Mouse (Mus musculus): ENCODE measurements around the gene Stoml3. TPM values are rescaled to one million over a fixed set of nuclear protein-coding genes. Genes with fewer than 3 reads are reported as not detected.
A peak's percentile ranks its signal among the peaks of the same experiment; 100 is the strongest.

Stoml3 gene
- total RNA-seq (2021): not detected

DNA sequence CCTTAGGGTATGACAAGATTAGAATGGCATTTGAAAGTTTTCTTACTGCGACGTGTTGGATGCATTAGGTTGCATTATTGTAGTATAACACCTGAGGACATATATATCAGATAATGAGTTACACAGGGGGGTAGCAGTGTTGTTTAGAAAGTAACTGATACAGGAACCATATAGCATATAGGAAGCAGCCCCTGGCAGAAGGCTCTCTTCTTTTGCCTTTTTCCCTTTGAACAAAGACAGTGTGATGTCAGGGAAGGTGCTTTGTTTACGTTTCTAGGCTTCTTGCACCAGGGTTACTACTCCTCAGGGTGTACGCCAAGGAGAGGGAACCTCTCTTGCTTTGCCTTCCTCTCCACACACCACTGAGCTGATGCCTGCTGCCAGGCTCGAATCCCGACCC is at the start of gene Stoml3:
Gene Stoml3 (plus strand): TSS at position 301 of the 400 bp plus-strand sequence.
- intact Hi-C loops (cut with DNase I): no loop called here
- no peak for DNase-seq (ENCODE audit: low spot score in 2 of 2)

DNA sequence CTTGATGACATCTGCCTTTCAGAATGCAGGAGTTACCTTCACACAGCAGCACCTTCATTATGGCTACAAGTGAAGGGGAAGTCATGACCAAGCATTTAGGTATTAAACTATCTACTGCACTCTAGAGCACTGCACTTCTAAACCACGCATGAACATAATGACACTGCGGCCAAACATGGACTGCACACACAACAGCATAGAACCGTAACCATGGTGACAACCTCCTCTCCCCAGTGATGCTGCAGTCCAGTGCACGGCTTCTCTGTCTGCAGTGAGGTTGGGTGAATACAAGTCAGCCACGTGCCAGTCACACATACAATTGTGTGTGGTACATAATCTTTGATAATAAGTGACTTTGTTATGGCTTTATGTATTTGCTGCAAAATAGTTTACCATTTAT is 42.9 kb upstream of the Stoml3 start:
- intact Hi-C loops (cut with DNase I): no loop called here
- no peak for DNase-seq (ENCODE audit: low spot score in 2 of 2)

GRCm38 (mm10) chr3:53446801-53447200 is 41.7 kb upstream of the Stoml3 start:
- intact Hi-C loops (cut with DNase I): no loop called here
- DNase-seq (ENCODE audit: low spot score in 2 of 2): no peak

DNA sequence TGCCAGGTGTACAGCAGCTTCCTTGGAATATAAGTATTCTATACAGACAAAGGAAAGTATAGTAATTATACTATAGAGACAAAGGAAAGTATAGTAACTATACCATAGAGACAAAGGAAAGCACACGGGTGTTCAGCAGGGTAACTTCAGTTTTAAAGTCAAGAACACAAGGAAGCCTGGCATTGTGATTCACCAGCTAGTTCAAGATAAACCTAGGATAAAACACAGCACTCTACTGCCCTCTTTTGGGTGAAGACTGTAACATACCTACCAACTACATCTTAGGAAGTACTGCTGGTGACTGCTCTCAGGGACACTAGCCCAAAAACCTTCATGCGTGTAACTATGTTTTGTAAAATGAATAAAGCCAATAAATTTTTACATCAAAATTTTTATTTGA is 40.2 kb upstream of the Stoml3 start:
- DNase-seq (ENCODE audit: low spot score in 2 of 2): peak in 1 of 2 experiments; percentile 20
- intact Hi-C loops (cut with DNase I): loop anchor here (1.0 kb wide), 1 partner anchor 420 kb away; no protein-coding TSS in a partner anchor

DNA sequence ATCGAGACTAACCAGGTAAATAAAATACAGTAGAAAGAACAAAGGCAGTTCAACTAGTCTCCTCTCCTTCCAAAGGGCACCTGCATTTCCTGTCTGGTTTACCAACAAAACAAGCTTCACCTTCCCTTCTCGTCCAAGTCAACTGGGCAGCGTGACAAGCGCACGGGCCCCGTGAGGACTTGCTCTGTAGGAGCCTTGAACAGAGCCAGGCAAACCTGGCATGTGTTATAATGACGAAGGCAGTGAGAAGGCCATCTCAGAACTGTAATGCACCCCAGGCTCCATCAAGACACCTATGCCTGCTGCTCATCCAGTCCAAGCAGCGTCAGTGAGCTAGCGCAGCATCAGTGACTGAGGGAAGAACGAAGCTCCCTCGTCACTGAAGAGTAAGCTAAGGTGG is 37.8 kb upstream of the Stoml3 start:
- no peak for DNase-seq (ENCODE audit: low spot score in 2 of 2)
- intact Hi-C loops (cut with DNase I): no loop called here

DNA sequence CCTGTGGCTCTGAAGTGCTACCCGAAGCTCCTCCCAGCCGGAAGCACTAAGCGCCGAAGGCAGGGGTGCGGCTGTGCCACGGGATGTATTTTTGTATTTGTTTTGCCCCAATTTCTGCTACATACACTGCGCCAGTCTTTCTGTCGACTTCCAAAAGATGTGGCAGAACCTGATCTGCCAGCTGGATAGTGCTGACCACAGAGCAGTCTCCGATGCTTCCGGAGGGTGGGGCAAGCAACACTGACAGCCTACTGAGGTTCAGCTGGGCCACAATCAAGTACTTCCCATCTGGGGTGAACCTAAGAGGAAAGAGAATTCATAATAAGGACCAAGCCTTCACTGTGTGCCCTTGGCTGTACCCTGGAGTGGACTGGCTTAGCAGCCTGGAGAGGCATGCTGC is 36.1 kb upstream of the Stoml3 start:
- DNase-seq (ENCODE audit: low spot score in 2 of 2): no peak
- intact Hi-C loops (cut with DNase I): no loop called here

DNA sequence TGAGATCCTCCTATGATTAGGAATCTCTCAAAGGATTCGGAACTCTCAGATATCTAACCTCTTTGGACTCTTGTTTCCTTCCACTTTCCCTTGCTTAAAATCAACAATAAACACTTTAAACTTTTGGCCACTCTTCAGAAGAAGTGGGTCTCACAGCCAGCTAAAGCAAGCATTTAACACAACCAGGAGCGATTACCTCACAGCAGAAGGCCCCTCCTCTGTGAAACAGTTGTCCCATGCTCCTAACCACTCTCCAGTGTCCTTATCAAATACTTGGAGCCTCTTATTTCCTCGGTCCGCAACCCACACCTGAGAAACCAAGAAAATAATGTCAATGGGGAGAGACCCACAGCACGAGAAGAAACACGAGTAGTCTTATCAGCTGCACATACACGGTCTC is 35.1 kb upstream of the Stoml3 start:
- intact Hi-C loops (cut with DNase I): no loop called here
- DNase-seq (ENCODE audit: low spot score in 2 of 2): no peak

DNA sequence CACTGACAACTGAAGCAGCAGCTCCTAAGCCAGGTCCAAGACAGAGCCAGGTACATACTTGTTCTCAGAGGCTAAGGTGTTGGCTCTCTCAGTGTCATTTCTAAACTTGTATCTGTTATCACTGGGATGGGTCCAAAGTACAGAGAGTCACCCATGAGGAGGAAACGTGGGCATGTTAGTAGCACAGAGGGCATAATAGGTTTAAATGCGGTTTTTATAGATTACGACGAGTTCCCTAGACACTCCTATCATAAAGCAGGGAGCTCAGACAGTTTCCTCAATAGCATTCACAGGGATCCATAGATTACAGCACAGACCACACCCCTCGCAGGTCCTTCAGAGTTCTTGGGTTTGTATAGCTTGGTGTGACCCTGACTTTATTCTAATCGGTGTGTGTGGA is 34.4 kb upstream of the Stoml3 start:
- intact Hi-C loops (cut with DNase I): no loop called here
- no peak for DNase-seq (ENCODE audit: low spot score in 2 of 2)

DNA sequence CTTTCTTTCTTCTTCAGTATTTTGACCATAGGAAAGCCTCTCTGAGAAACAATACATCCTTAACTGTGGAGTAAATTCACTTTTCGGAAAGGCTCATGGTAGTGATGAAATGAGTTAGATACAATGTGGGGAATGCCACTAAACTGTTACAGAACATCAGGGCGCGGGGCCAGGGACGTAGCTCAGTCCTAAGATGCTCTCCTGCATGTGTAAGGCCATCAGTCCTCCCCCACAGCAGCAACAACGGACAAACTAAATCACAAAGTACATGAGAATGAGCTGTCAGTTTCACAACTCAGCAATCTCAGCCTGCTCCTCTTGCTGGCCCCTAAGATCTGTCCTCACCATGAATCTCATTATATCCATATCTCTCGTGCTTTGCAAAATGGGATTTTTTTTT is 33.9 kb upstream of the Stoml3 start:
- intact Hi-C loops (cut with DNase I): no loop called here
- DNase-seq (ENCODE audit: low spot score in 2 of 2): no peak

GRCm38 (mm10) chr3:53454984-53455383 is 33.5 kb upstream of the Stoml3 start:
- intact Hi-C loops (cut with DNase I): no loop called here

DNA sequence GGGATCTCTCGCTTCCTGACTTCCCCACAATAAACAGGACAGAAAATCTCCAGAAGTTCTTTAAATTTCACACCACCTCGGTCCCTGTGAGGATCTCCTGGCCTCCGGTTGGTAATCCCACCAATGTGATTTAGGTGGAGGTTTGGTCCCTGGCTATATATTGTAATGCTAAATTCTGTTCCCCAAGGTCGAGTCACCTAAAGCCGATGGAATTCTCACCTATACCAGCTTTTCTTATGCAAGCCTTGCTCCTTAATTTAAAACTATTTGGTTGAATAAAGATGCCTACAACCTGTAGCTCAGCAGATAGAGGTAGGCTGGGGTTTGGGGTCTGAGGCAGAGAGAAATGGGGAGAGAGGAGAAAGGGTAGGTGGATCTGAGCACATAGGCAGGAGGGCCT is 30.7 kb upstream of the Stoml3 start:
- intact Hi-C loops (cut with DNase I): no loop called here
- no peak for DNase-seq (ENCODE audit: low spot score in 2 of 2)

More at GRCm38 (mm10) chr3:53454984-53455383, 33.5 kb upstream of the Stoml3 start:
- DNase-seq (ENCODE audit: low spot score in 2 of 2): no peak

DNA sequence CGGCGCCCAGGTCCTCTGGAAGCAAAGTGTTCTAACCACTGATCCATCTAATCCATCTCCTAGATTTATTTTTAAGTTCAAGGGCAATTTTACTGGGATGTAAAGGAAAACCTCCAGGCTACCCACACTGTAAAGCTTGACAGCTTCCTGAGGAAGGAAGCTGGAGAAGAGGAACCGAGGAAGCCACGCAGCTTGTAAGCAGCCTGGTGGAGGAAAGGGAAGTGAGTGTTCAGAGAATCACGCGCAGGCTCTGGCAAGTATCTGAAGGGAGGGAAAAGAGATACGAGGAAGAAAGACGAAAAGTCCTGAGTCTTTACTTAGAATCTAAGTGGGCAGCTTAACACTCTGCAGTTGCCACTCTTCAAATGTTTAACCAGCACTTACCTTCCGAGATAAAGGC is 28.3 kb upstream of the Stoml3 start:
- no peak for DNase-seq (ENCODE audit: low spot score in 2 of 2)
- intact Hi-C loops (cut with DNase I): loop anchor here (5.0 kb wide), 1 partner anchor 402 kb away; the partner anchor contains the start of gene Ufm1

GRCm38 (mm10) chr3:53462701-53463045 is 25.8 kb upstream of the Stoml3 start:
- no peak for DNase-seq (ENCODE audit: low spot score in 2 of 2)
- intact Hi-C loops (cut with DNase I): loop anchor here (5.0 kb wide), 1 partner anchor 400 kb away; the partner anchor contains the start of gene Ufm1

GRCm38 (mm10) chr3:53463046-53463764 is 25.2 kb upstream of the Stoml3 start, which contains the start of the genes Nhlrc3 and Proser1:
Nhlrc3 (minus strand) TSS chr3:53463332.
Proser1 (plus strand) TSS chr3:53463666.
- DNase-seq (ENCODE audit: low spot score in 2 of 2): peak; percentile 96 to 98
- intact Hi-C loops (cut with DNase I): loop anchor here (5.0 kb wide), 1 partner anchor 399 kb away; the partner anchor contains the start of gene Ufm1

DNA sequence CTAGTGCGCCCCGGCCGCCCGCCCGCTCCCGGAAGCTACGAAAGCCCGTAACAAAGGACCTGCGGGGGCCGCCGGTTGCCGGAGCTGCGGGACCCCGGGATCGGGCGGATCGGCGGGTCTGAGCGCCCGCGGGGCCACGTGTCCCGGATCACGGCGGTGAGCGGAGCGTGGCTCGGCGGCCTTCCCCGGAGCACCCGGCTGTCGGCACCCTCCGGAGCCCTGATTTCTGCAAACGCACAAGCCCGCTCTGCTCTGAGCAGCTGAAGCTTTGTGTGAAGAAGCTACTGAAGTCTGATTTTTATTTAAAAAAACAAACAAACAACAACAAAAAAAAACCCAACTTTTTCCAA is 24.7 kb upstream of the Stoml3 start:
- intact Hi-C loops (cut with DNase I): loop anchor here (5.0 kb wide), 1 partner anchor 399 kb away; the partner anchor contains the start of gene Ufm1
- no peak for DNase-seq (ENCODE audit: low spot score in 2 of 2)

DNA sequence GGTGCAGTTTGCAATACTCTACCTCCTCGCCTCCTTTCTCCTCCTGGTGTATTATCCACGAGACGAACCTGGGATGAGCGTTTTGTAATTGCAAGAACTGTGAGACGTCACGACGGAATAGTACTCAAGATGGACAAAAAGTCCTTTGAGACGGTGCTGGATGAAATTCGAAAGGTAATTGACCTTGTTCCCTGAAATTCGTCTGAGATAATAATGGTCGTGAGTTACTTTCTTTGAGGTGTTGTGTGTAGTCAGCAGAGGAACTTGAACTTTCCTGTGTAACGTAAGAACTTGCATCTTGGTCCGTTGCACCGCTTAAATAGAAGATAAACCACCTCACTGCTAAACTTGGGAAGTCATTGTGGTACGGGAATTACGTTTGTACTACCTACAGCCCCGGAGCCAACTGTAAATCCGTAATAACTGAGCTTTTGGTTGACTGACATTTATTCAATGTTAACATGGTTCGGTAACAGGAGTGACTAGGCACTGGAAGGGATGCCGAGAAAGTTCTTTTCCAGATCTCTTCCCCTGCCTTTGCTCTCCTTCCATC is 24.2 kb upstream of the Stoml3 start:
- no peak for DNase-seq (ENCODE audit: low spot score in 2 of 2)
- intact Hi-C loops (cut with DNase I): loop anchor here (5.0 kb wide), 1 partner anchor 398 kb away; the partner anchor contains the start of gene Ufm1

- intact Hi-C loops (cut with DNase I): no loop called here
- DNase-seq (ENCODE audit: low spot score in 2 of 2): no peak
These were observed 23.1 kb upstream of the Stoml3 start for GRCm38 (mm10) chr3:53465330-53465729.

DNA sequence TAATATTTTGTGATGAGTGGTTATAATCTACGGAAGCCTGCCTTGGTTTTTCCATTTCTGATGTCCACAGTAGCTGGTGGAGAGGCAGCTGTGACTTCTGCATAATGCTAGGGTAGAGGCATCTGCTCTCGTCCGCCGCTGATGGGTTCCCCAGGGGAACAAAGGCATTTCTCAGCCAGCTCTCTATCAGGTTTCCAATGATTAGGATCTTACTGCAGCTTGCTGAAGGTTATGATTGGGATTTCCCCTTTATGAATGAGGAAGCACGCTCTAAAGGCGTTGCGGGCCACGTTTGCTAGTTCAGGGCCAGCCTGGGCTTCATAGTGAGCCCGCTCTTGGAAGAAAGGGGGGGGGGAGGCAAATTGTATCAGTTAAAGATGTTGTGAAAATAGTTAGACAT is 22.0 kb upstream of the Stoml3 start:
- DNase-seq (ENCODE audit: low spot score in 2 of 2): no peak
- intact Hi-C loops (cut with DNase I): no loop called here

DNA sequence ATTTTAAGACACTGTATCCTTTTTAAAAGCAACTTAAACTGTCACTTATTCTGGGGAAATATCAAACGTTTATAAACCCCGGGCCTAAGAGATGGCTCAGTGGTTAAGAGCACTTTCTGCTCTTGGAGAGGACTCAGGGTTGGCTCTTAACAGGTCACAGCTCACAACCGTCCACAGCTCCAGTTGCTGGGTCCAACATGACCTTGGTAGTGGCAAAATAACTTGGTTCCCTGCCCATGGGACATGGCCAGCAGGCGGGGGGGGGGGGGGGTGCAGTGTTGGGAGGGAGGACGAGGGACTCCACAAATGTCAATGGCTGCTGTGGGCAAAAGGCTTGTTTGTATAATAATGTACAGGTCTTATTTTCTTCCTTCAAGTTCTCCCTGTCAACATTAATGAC is 21.1 kb upstream of the Stoml3 start:
- DNase-seq (ENCODE audit: low spot score in 2 of 2): no peak
- intact Hi-C loops (cut with DNase I): no loop called here

GRCm38 (mm10) chr3:53469650-53470049 is 18.8 kb upstream of the Stoml3 start:
- DNase-seq (ENCODE audit: low spot score in 2 of 2): no peak
- intact Hi-C loops (cut with DNase I): no loop called here

- DNase-seq (ENCODE audit: low spot score in 2 of 2): no peak
- intact Hi-C loops (cut with DNase I): no loop called here
These were observed 16.4 kb upstream of the Stoml3 start for GRCm38 (mm10) chr3:53472061-53472460.
